Mouse (Mus musculus) hindbrain, postnatal 0 days (tissue): ENCODE measurements around the gene Tex264. TPM values are rescaled to one million over a fixed set of nuclear protein-coding genes. Genes with fewer than 3 reads are reported as not detected.

Experiments used
- ATAC-seq: fragments of 200-750 bp; cut with Nextera tagmentation; 2 replicates; pipeline ENCODE4 v1.8.0; 2017; ENCODE audit warnings: mild to moderate bottlenecking, moderate TSS enrichment, moderate library complexity
- DNase-seq: peaks from one replicate; pipeline ENCODE4 v3.0.0-alpha.2; 2015; ENCODE audit warnings: low spot score
- H3K27ac ChIP-seq: fragments of 300-500 bp; sonication (generic); 2 replicates; pipeline ENCODE4 v1.5.1; 2014; ENCODE audit warnings: mild to moderate bottlenecking
- H3K27me3 ChIP-seq: fragments of 300-500 bp; sonication (generic); 2 replicates; pipeline ENCODE4 v1.6.1; 2014; ENCODE audit warnings: low read length, mixed read lengths; ENCODE audit not compliant: insufficient read depth
- H3K36me3 ChIP-seq: fragments of 300-500 bp; sonication (generic); 2 replicates; pipeline ENCODE4 v1.6.1; 2014; ENCODE audit warnings: low read length, mixed read lengths; ENCODE audit not compliant: insufficient read depth
- H3K4me1 ChIP-seq: fragments of 300-500 bp; sonication (generic); 2 replicates; pipeline ENCODE4 v1.6.1; 2014; ENCODE audit warnings: antibody characterized with exemption, low read length, mixed read lengths; ENCODE audit not compliant: insufficient read depth
- H3K4me2 ChIP-seq: fragments of 300-500 bp; sonication (generic); 2 replicates; pipeline ENCODE4 v1.6.1; 2014; ENCODE audit warnings: low read depth, mild to moderate bottlenecking, low read length, moderate library complexity, mixed read lengths
- H3K4me3 ChIP-seq: fragments of 300-500 bp; sonication (generic); 2 replicates; pipeline ENCODE4 v1.5.1; 2014; ENCODE audit warnings: low read length
- H3K9ac ChIP-seq: fragments of 300-500 bp; sonication (generic); replicated peaks from 2 replicates; pipeline ENCODE4 v1.6.1; 2014; ENCODE audit warnings: mild to moderate bottlenecking, low read length, moderate library complexity, mixed read lengths
- H3K9me3 ChIP-seq: fragments of 300-500 bp; sonication (generic); 2 replicates; pipeline ENCODE4 v1.6.1; 2016; ENCODE audit warnings: low read length, mixed read lengths
- CTCF ChIP-seq: IDR thresholded peaks from 2 replicates; pipeline ENCODE4 v1.5.1; 2016; ENCODE audit warnings: antibody characterized with exemption, control low read depth, low read depth
- WGBS: fragments of 180-500 bp; shearing (Covaris S2); extraction: QIAGEN DNeasy Blood & Tissue Kit; methylation state at CpG from one replicate; pipeline ENCODE4 v1.1.7; 2014; 5-methylcytosine and 5-hydroxymethylcytosine counted together
- polyA plus RNA-seq: library from polyadenylated mRNA; unstranded; fragments of >200 nt; fragmentation: Nextera tagmentation; extraction: Ambion mirVana; gene quantifications from 2 replicates; pipeline ENCODE4 v1.2.1, GENCODE M21; 2015
- total RNA-seq: library from RNA; depleted of rRNA; stranded (reverse); fragments of >200 nt; gene quantifications from 2 replicates; pipeline ENCODE4 v1.2.3, GENCODE M21; 2014

Tex264 gene
- total and polyA plus RNA-seq, 2 experiments from 2014 or later: 91.4 to 91.7 TPM

GRCm38 (mm10) chr9:106716232-106716631 lies 30.5 kb upstream of the Tex264 start:
- Histone ChIP-seq H3K4me2 (no peak overlapping the region), H3K9me3 (no peaks in the 10 kb centered on the region), H3K9ac (no peak overlapping the region), H3K4me3 (no peak overlapping the region), H3K36me3 (peaks cover 43% of the 10 kb centered on the region), H3K27ac (no peak overlapping the region), H3K27me3 (no peaks in the 10 kb centered on the region), H3K4me1 (no peaks in the 10 kb centered on the region)
- ATAC-seq (no peak), DNase-seq (no peak)
- TF ChIP-seq CTCF: no peak
- 90% methylated on average over 2 of the region's 2 CpGs for WGBS

- H3K36me3 ChIP-seq: peaks cover 55% of the 10 kb centered on the region
- 91% methylated on average over 2 of the region's 2 CpGs for WGBS
These were observed 26.7 kb upstream of the Tex264 start for GRCm38 (mm10) chr9:106712470-106712869.

GRCm38 (mm10) chr9:106692973-106693481 lies 7.3 kb upstream of the Tex264 start:
- no peak for TF ChIP-seq CTCF
- no peak overlapping the region for H3K4me2 ChIP-seq
- H3K4me1 ChIP-seq: no peaks in the 10 kb centered on the region
- ATAC-seq: peak; percentile 89
- H3K36me3 ChIP-seq: peaks cover 4% of the 10 kb centered on the region
- DNase-seq: peak; percentile 82
- 41% methylated on average over 11 of the region's 11 CpGs for WGBS
- peak overlapping the region; percentile 51 for H3K27ac ChIP-seq
- H3K4me3 ChIP-seq: no peak overlapping the region
- H3K9ac ChIP-seq: no peak overlapping the region
- no peaks in the 10 kb centered on the region for H3K9me3 ChIP-seq
- no peaks in the 10 kb centered on the region for H3K27me3 ChIP-seq

More at GRCm38 (mm10) chr9:106712470-106712869, 26.7 kb upstream of the Tex264 start:
- TF ChIP-seq CTCF: no peak
- no peaks in the 10 kb centered on the region for H3K9me3 ChIP-seq
- H3K27ac ChIP-seq: no peak overlapping the region
- no peaks in the 10 kb centered on the region for H3K4me1 ChIP-seq
- H3K27me3 ChIP-seq: no peaks in the 10 kb centered on the region
- no peak overlapping the region for H3K4me2 ChIP-seq
- no peak overlapping the region for H3K4me3 ChIP-seq
- no peak for DNase-seq
- ATAC-seq: no peak
- H3K9ac ChIP-seq: no peak overlapping the region

- Histone ChIP-seq H3K27me3 (no peaks in the 10 kb centered on the region), H3K4me3 (no peak overlapping the region), H3K9me3 (no peaks in the 10 kb centered on the region), H3K36me3 (no peaks in the 10 kb centered on the region; the same call in 1 of the 2 replicates), H3K27ac (no peak overlapping the region), H3K4me2 (no peak overlapping the region), H3K9ac (no peak overlapping the region), H3K4me1 (peaks cover 9% of the 10 kb centered on the region; the same call in 1 of the 2 replicates)
- no peak for DNase-seq
- 86% methylated on average over 8 of the region's 8 CpGs for WGBS
- TF ChIP-seq CTCF: no peak
- ATAC-seq: no peak
These were observed 3.1 kb upstream of the Tex264 start for GRCm38 (mm10) chr9:106688834-106689233.

DNA sequence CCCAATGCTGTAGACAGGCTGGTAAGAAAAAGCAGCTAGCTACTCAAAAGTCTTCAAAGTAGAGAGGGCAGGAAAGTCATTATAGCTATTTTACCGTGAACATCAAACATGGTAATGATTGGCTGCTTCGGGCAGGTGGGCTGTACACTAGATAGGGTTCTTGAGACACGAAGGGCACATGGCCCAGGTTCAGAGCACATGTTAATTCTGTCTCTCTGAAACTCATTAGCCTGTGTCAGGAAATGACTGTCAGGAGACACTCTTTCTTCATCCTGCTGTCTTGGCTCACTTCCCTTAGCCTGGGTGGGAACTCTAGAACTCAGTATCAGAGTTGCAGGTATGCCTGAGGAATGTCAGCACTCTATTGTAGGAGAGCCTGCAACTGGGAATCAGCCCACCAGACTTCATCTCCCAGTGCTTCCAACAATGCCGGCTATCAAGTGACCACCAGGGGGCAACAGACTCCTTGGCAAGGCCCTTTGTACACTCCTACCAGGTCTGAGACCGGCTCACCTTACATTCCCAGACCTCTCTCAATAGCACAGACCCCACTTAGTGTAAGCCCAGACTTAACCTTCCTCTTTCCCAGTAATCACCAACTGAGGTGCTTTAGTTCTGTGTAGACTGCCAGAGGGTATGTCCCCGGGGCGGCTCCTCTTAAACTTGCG lies 1.4 kb upstream of the Tex264 start:
- H3K4me3 ChIP-seq: no peak overlapping the region
- WGBS: 34% methylated on average over 8 of the region's 8 CpGs
- peaks cover 9% of the 10 kb centered on the region; the same call in 1 of the 2 replicates for H3K4me1 ChIP-seq
- H3K27me3 ChIP-seq: no peaks in the 10 kb centered on the region
- no peaks in the 10 kb centered on the region for H3K36me3 ChIP-seq
- H3K4me2 ChIP-seq: no peak overlapping the region
- H3K27ac ChIP-seq: no peak overlapping the region
- peak; percentile 75 for ATAC-seq
- no peaks in the 10 kb centered on the region for H3K9me3 ChIP-seq
- peak; percentile 91 for TF ChIP-seq CTCF
- H3K9ac ChIP-seq: no peak overlapping the region
- peak; percentile 87 for DNase-seq

GRCm38 (mm10) chr9:106684918-106685248 lies 844 bp downstream of the Tex264 start:
- Histone ChIP-seq H3K27me3 (no peaks in the 10 kb centered on the region), H3K4me3 (peak overlapping the region; percentile 89), H3K27ac (peak overlapping the region; percentile 70; the same call in 1 of the 2 replicates), H3K4me1 (peaks cover 9% of the 10 kb centered on the region; the same call in 1 of the 2 replicates), H3K36me3 (peaks cover 19% of the 10 kb centered on the region), H3K4me2 (peak overlapping the region; percentile 99), H3K9me3 (no peaks in the 10 kb centered on the region), H3K9ac (peak overlapping the region; percentile 65)
- no peak for DNase-seq
- WGBS: 5% methylated on average over 11 of the region's 14 CpGs
- no peak for TF ChIP-seq CTCF
- ATAC-seq: peak; percentile 22
